Mouse (Mus musculus) lung, embryonic 15.5 days (tissue): ENCODE results near the gene Gm7030. TPM values are rescaled to one million over a fixed set of nuclear protein-coding genes. Genes with fewer than 3 reads are reported as not detected.
"Not testable (repeated sequence)": the region's sequence is repeated elsewhere in the genome, so short reads cannot be mapped to it uniquely, and the experiment has no call there.

ENCODE experiments used
- ATAC-seq: fragments of 200-750 bp; cut with Nextera tagmentation; 2 replicates; pipeline ENCODE4 v1.8.0; 2017; ENCODE audit warnings: moderate number of reproducible peaks, borderline replicate concordance; ENCODE audit not compliant: low FRiP score, low TSS enrichment; ENCODE audit errors: extremely low read depth
- H3K27ac ChIP-seq: fragments of 300-500 bp; sonication (generic); 2 replicates; pipeline ENCODE4 v1.5.1; 2015; ENCODE audit warnings: moderate library complexity, mild to moderate bottlenecking, inconsistent platforms
- H3K27me3 ChIP-seq: fragments of 300-500 bp; sonication (generic); 2 replicates; pipeline ENCODE4 v1.6.1; 2015; ENCODE audit warnings: inconsistent platforms
- H3K36me3 ChIP-seq: fragments of 300-500 bp; sonication (generic); 2 replicates; pipeline ENCODE4 v1.6.1; 2015; ENCODE audit warnings: inconsistent platforms
- H3K4me1 ChIP-seq: fragments of 300-500 bp; sonication (generic); 2 replicates; pipeline ENCODE4 v1.6.1; 2015; ENCODE audit warnings: inconsistent platforms
- H3K4me2 ChIP-seq: fragments of 300-500 bp; sonication (generic); 2 replicates; pipeline ENCODE4 v1.6.1; 2015; ENCODE audit warnings: inconsistent platforms, mild to moderate bottlenecking, moderate library complexity
- H3K4me3 ChIP-seq: fragments of 300-500 bp; sonication (generic); 2 replicates; pipeline ENCODE4 v1.5.1; 2015; ENCODE audit warnings: mild to moderate bottlenecking, inconsistent platforms
- H3K9ac ChIP-seq: fragments of 300-500 bp; sonication (generic); 2 replicates; pipeline ENCODE4 v1.6.1; 2015; ENCODE audit warnings: inconsistent platforms
- H3K9me3 ChIP-seq: fragments of 300-500 bp; sonication (generic); 2 replicates; pipeline ENCODE4 v1.6.1; 2016; ENCODE audit warnings: inconsistent platforms
- WGBS: fragments of 180-500 bp; shearing (Covaris S2); methylation state at CpG from one replicate; pipeline ENCODE4 v1.1.7; 2015; 5-methylcytosine and 5-hydroxymethylcytosine counted together
- polyA plus RNA-seq: library from polyadenylated mRNA; unstranded; fragments of >200 nt; fragmentation: Nextera tagmentation; extraction: Ambion mirVana; gene quantifications from 2 replicates; pipeline ENCODE4 v1.2.1, GENCODE M21; 2015

The Gm7030 gene
- polyA plus RNA-seq, result 0.19 TPM in 1 of 2 replicates, not detected in the other

GRCm38 (mm10) chr17:36128968-36129817, at the start of gene Gm7030:
Gene Gm7030 (minus strand): TSS chr17:36129425.
- H3K4me1 ChIP-seq, H3K36me3 ChIP-seq, H3K4me3 ChIP-seq, H3K27me3 ChIP-seq, H3K9ac ChIP-seq, H3K9me3 ChIP-seq, H3K27ac ChIP-seq: not testable (repeated sequence)
- 23% methylated on average over 25 of the region's 28 CpGs for WGBS
- H3K4me2 ChIP-seq, result peak within 1 kb of the TSS; percentile 38
- peak; percentile 66; the same call in 1 of the 2 replicates for ATAC-seq

GRCm38 (mm10) chr17:36178938-36179337, 49.7 kb upstream of the Gm7030 start:
- WGBS, result under 1% methylated on average over 40 of the region's 40 CpGs
- H3K36me3 ChIP-seq, H3K9me3 ChIP-seq, H3K4me1 ChIP-seq, H3K27me3 ChIP-seq: not testable (repeated sequence)
- Histone ChIP-seq H3K4me3 (peak overlapping the region; percentile 40), H3K4me2 (peak overlapping the region; percentile 66), H3K9ac (peak overlapping the region; percentile 27), H3K27ac (peak overlapping the region; percentile 74)
- ATAC-seq, result peak; percentile 67; the same call in 1 of the 2 replicates

- H3K4me1 ChIP-seq, H3K4me3 ChIP-seq, ATAC-seq, H3K9ac ChIP-seq, H3K4me2 ChIP-seq, H3K9me3 ChIP-seq, H3K27me3 ChIP-seq, H3K27ac ChIP-seq, H3K36me3 ChIP-seq: not testable (repeated sequence)
- no CpG with 5 or more reads among the region's 2 CpGs for WGBS
These were observed 46.9 kb upstream of the Gm7030 start for GRCm38 (mm10) chr17:36176132-36176531.

GRCm38 (mm10) chr17:36170287-36170814, 41.1 kb upstream of the Gm7030 start:
- no peaks in the 10 kb centered on the region for H3K36me3 ChIP-seq
- no peak overlapping the region; the same call in 1 of the 2 replicates for H3K4me2 ChIP-seq
- H3K9ac ChIP-seq, result no peak overlapping the region
- no peaks in the 10 kb centered on the region for H3K9me3 ChIP-seq
- no peaks in the 10 kb centered on the region for H3K4me1 ChIP-seq
- peaks cover 45% of the 10 kb centered on the region for H3K27me3 ChIP-seq
- 0 out of 2 replicates have a peak overlapping the region, but pooled peaks have one; percentile 77 for H3K27ac ChIP-seq
- ATAC-seq, result peak; percentile 41; the same call in 1 of the 2 replicates
- WGBS, result 11% methylated on average over 1 of the region's 1 CpGs
- no peak overlapping the region for H3K4me3 ChIP-seq

GRCm38 (mm10) chr17:36169753-36170152, 40.5 kb upstream of the Gm7030 start:
- no peaks in the 10 kb centered on the region for H3K36me3 ChIP-seq
- H3K27me3 ChIP-seq, result peaks cover 51% of the 10 kb centered on the region
- H3K27ac ChIP-seq, result peak overlapping the region; percentile 77
- H3K9me3 ChIP-seq, result no peaks in the 10 kb centered on the region
- H3K9ac ChIP-seq, result no peak overlapping the region
- H3K4me2 ChIP-seq, result peak overlapping the region; percentile 34; the same call in 1 of the 2 replicates
- H3K4me1 ChIP-seq, result no peaks in the 10 kb centered on the region
- ATAC-seq, result no peak
- H3K4me3 ChIP-seq, result 0 out of 2 replicates have a peak overlapping the region, but pooled peaks have one; percentile 12

- not testable (repeated sequence) for H3K36me3 ChIP-seq, H3K4me1 ChIP-seq, H3K9ac ChIP-seq, H3K9me3 ChIP-seq
- H3K27ac ChIP-seq, result peak overlapping the region; percentile 77
- ATAC-seq, result peak; percentile 55; the same call in 1 of the 2 replicates
- peaks cover 58% of the 10 kb centered on the region for H3K27me3 ChIP-seq
- WGBS, result 33% methylated on average over 1 of the region's 1 CpGs
- peak overlapping the region; percentile 12; the same call in 1 of the 2 replicates for H3K4me3 ChIP-seq
- peak overlapping the region; percentile 34; the same call in 1 of the 2 replicates for H3K4me2 ChIP-seq
These were observed 39.9 kb upstream of the Gm7030 start for GRCm38 (mm10) chr17:36169094-36169493.

GRCm38 (mm10) chr17:36168039-36168652, 38.9 kb upstream of the Gm7030 start, which contains the start of gene Gm8909:
Gene Gm8909 (minus strand): TSS chr17:36168537.
- Histone ChIP-seq H3K4me1 (no peaks in the 10 kb centered on the region), H3K27ac (peak within 1 kb of the TSS; percentile 80), H3K36me3 (no peaks in the 10 kb centered on the region), H3K4me2 (peak within 1 kb of the TSS; percentile 54), H3K4me3 (peak within 1 kb of the TSS; percentile 51), H3K9me3 (no peaks in the 10 kb centered on the region), H3K9ac (peak within 1 kb of the TSS; percentile 51), H3K27me3 (peaks cover 66% of the 10 kb centered on the region)
- WGBS, result 3% methylated on average over 54 of the region's 63 CpGs
- ATAC-seq, result peak; percentile 13; the same call in 1 of the 2 replicates

GRCm38 (mm10) chr17:36167306-36168038, 38.2 kb upstream of the Gm7030 start:
- no peaks in the 10 kb centered on the region for H3K36me3 ChIP-seq
- peak overlapping the region; percentile 54 for H3K4me2 ChIP-seq
- H3K9me3 ChIP-seq, result no peaks in the 10 kb centered on the region
- peak; percentile 69; the same call in 1 of the 2 replicates for ATAC-seq
- 1% methylated on average over 49 of the region's 51 CpGs for WGBS
- H3K27ac ChIP-seq, result peak overlapping the region; percentile 80
- peak overlapping the region; percentile 51 for H3K4me3 ChIP-seq
- H3K4me1 ChIP-seq, result no peaks in the 10 kb centered on the region
- H3K27me3 ChIP-seq, result peaks cover 70% of the 10 kb centered on the region
- peak overlapping the region; percentile 51 for H3K9ac ChIP-seq

GRCm38 (mm10) chr17:36166901-36167300, 37.7 kb upstream of the Gm7030 start:
- peaks cover 76% of the 10 kb centered on the region for H3K27me3 ChIP-seq
- peak overlapping the region; percentile 51 for H3K4me3 ChIP-seq
- not testable (repeated sequence) for H3K9me3 ChIP-seq, H3K36me3 ChIP-seq, ATAC-seq, H3K4me1 ChIP-seq, H3K9ac ChIP-seq
- H3K4me2 ChIP-seq, result peak overlapping the region; percentile 54
- peak overlapping the region; percentile 80; the same call in 1 of the 2 replicates for H3K27ac ChIP-seq
- 13% methylated on average over 2 of the region's 2 CpGs for WGBS

GRCm38 (mm10) chr17:36161129-36162051, 32.2 kb upstream of the Gm7030 start:
- 3% methylated on average over 54 of the region's 56 CpGs for WGBS
- Histone ChIP-seq H3K9ac (peak overlapping the region; percentile 36), H3K9me3 (no peaks in the 10 kb centered on the region), H3K36me3 (no peaks in the 10 kb centered on the region), H3K4me1 (no peaks in the 10 kb centered on the region), H3K4me3 (peak overlapping the region; percentile 27), H3K27ac (peak overlapping the region; percentile 67), H3K27me3 (peaks cover 70% of the 10 kb centered on the region), H3K4me2 (peak overlapping the region; percentile 59)
- peak; percentile 55; the same call in 1 of the 2 replicates for ATAC-seq
